Mouse (Mus musculus) heart, embryonic 14.5 days (tissue): Measurements from ENCODE around the gene Plg. TPM values are rescaled to one million over a fixed set of nuclear protein-coding genes. Genes with fewer than 3 reads are reported as not detected.

Source experiments
- ATAC-seq: fragments of 200-750 bp; cut with Nextera tagmentation; 2 replicates; pipeline ENCODE4 v1.8.0; 2017; ENCODE audit warnings: low read depth, moderate TSS enrichment; ENCODE audit not compliant: insufficient number of reproducible peaks, insufficient read depth, low FRiP score
- H3K27ac ChIP-seq, 2 experiments: fragments of 200-500 bp in 1 of 2; fragments of 300-500 bp in 1 of 2; sonication (generic) in 1 of 2; replicated peaks in 1 of 2; 2 replicates each; pipeline ENCODE4 v1.5.1; 2012 to 2014; ENCODE audit warnings: low read depth in 2 of 2, low read length in 2 of 2, control low read depth in 1 of 2, mild to moderate bottlenecking in 1 of 2, mixed read lengths in 1 of 2; ENCODE audit not compliant: control insufficient read depth in 1 of 2, insufficient read depth in 1 of 2
- H3K27me3 ChIP-seq: fragments of 300-500 bp; sonication (generic); 2 replicates; pipeline ENCODE4 v1.6.1; 2014; ENCODE audit warnings: mild to moderate bottlenecking, low read length, control low read depth; ENCODE audit not compliant: control insufficient read depth, insufficient read depth
- H3K36me3 ChIP-seq: fragments of 300-500 bp; sonication (generic); 2 replicates; pipeline ENCODE4 v1.6.1; 2014; ENCODE audit warnings: mild to moderate bottlenecking, control low read depth, low read length, mixed read lengths; ENCODE audit not compliant: control insufficient read depth, insufficient read depth
- H3K4me1 ChIP-seq, 2 experiments: fragments of 200-500 bp in 1 of 2; fragments of 300-500 bp in 1 of 2; sonication (generic) in 1 of 2; 2 replicates each; pipeline ENCODE4 v1.6.1; 2012 to 2014; ENCODE audit warnings: low read length in 2 of 2, control low read depth in 1 of 2, mixed read lengths in 1 of 2; ENCODE audit not compliant: control insufficient read depth in 2 of 2, insufficient read depth in 2 of 2
- H3K4me2 ChIP-seq: fragments of 300-500 bp; sonication (generic); 2 replicates; pipeline ENCODE4 v1.6.1; 2014; ENCODE audit warnings: mild to moderate bottlenecking, low read length
- H3K4me3 ChIP-seq, 2 experiments: fragments of 200-500 bp in 1 of 2; fragments of 300-500 bp in 1 of 2; sonication (generic) in 1 of 2; 2 replicates each; pipeline ENCODE4 v1.5.1; 2012 to 2014; ENCODE audit warnings: low read length in 2 of 2, mild to moderate bottlenecking in 2 of 2, control low read depth in 1 of 2, low read depth in 1 of 2, moderate library complexity in 1 of 2; ENCODE audit not compliant: control insufficient read depth in 1 of 2, insufficient read depth in 1 of 2
- H3K9ac ChIP-seq: fragments of 300-500 bp; sonication (generic); 2 replicates; pipeline ENCODE4 v1.6.1; 2014; ENCODE audit warnings: mild to moderate bottlenecking, low read length
- H3K9me3 ChIP-seq: fragments of 300-500 bp; sonication (generic); 2 replicates; pipeline ENCODE4 v1.6.1; 2016; ENCODE audit warnings: low read length, control low read depth; ENCODE audit not compliant: control insufficient read depth
- WGBS: fragments of 180-500 bp; shearing (Covaris S2); extraction: QIAGEN DNeasy Blood & Tissue Kit; methylation state at CpG from one replicate; pipeline ENCODE4 v1.1.7; 2014; 5-methylcytosine and 5-hydroxymethylcytosine counted together
- polyA plus RNA-seq: library from polyadenylated mRNA; unstranded; fragments of >200 nt; fragmentation: Nextera tagmentation; extraction: Ambion mirVana; gene quantifications from 2 replicates; pipeline ENCODE4 v1.2.1, GENCODE M21; 2014

Gene Plg
- polyA plus RNA-seq, 1 experiment from 2014 or later = not detected

GRCm38 (mm10) chr17:12455143-12455790, 76.9 kb downstream of the Plg start:
- Histone ChIP-seq H3K27me3 (no peaks in the 10 kb centered on the region), H3K4me3 (no peak overlapping the region), H3K4me2 (no peak overlapping the region), H3K27ac (no peak overlapping the region), H3K9ac (no peak overlapping the region), H3K9me3 (no peaks in the 10 kb centered on the region), H3K4me1 (peaks cover 2 to 7% of the 10 kb centered on the region in 2 experiments; a peak in 3 of 4 replicates), H3K36me3 (no peaks in the 10 kb centered on the region)
- 78% methylated on average over 5 of the region's 5 CpGs for WGBS
- no peak for ATAC-seq

- Histone ChIP-seq H3K4me3 (no peak overlapping the region), H3K27ac (no peak overlapping the region), H3K27me3 (no peaks in the 10 kb centered on the region), H3K4me2 (no peak overlapping the region), H3K36me3 (no peaks in the 10 kb centered on the region), H3K9me3 (peaks cover 5% of the 10 kb centered on the region; the same call in 1 of the 2 replicates), H3K9ac (no peak overlapping the region), H3K4me1 (no peaks in the 10 kb centered on the region)
- ATAC-seq = no peak
Measured at GRCm38 (mm10) chr17:12461168-12461567, 82.8 kb downstream of the Plg start.

GRCm38 (mm10) chr17:12466501-12467000, 88.1 kb downstream of the Plg start:
- no peak for ATAC-seq
- WGBS = 69% methylated on average over 4 of the region's 4 CpGs

GRCm38 (mm10) chr17:12467642-12468041, 89.2 kb downstream of the Plg start:
- no peak for ATAC-seq
- no peak overlapping the region for H3K4me3 ChIP-seq
- WGBS = 24% methylated on average over 3 of the region's 3 CpGs

More at GRCm38 (mm10) chr17:12466501-12467000, 88.1 kb downstream of the Plg start:
- no peak overlapping the region for H3K27ac ChIP-seq
- H3K27me3 ChIP-seq = no peaks in the 10 kb centered on the region
- H3K9ac ChIP-seq = no peak overlapping the region
- no peaks in the 10 kb centered on the region for H3K9me3 ChIP-seq
- no peak overlapping the region for H3K4me2 ChIP-seq
- H3K4me3 ChIP-seq = no peak overlapping the region
- H3K4me1 ChIP-seq = no peaks in the 10 kb centered on the region; a peak in 1 of 4 replicates
- H3K36me3 ChIP-seq = no peaks in the 10 kb centered on the region

GRCm38 (mm10) chr17:12468745-12469144, 90.3 kb downstream of the Plg start:
- no peaks in the 10 kb centered on the region for H3K36me3 ChIP-seq
- H3K9ac ChIP-seq = no peak overlapping the region
- H3K9me3 ChIP-seq = no peaks in the 10 kb centered on the region
- no peaks in the 10 kb centered on the region for H3K27me3 ChIP-seq
- H3K4me3 ChIP-seq = no peak overlapping the region
- WGBS = 53% methylated on average over 5 of the region's 5 CpGs
- no peak for ATAC-seq
- no peak overlapping the region for H3K27ac ChIP-seq
- no peak overlapping the region for H3K4me2 ChIP-seq
- no peaks in the 10 kb centered on the region; a peak in 1 of 4 replicates for H3K4me1 ChIP-seq

More at GRCm38 (mm10) chr17:12467642-12468041, 89.2 kb downstream of the Plg start:
- H3K9ac ChIP-seq = no peak overlapping the region
- H3K36me3 ChIP-seq = no peaks in the 10 kb centered on the region
- no peak overlapping the region for H3K4me2 ChIP-seq
- H3K9me3 ChIP-seq = no peaks in the 10 kb centered on the region
- H3K4me1 ChIP-seq = no peaks in the 10 kb centered on the region; a peak in 1 of 4 replicates
- H3K27ac ChIP-seq = no peak overlapping the region
- no peaks in the 10 kb centered on the region for H3K27me3 ChIP-seq

Other genes starting within 250 kb of the Plg start
- 34.3 and 39.2 TPM in 2 replicates for gene Map3k4, start 59.8 kb upstream of the Plg start, polyA plus RNA-seq
- gene Slc22a3, start 129.1 kb downstream of the Plg start, polyA plus RNA-seq = 0.27 and 0.45 TPM in 2 replicates
- not detected in 2 replicates for gene Slc22a2, start 205.5 kb downstream of the Plg start, polyA plus RNA-seq